In genomic region chr11:49949839-49950238, GRCm38 (mm10) we compare ENCODE assay signal across 19 mouse cellular contexts. TPM values are rescaled to one million over a fixed set of nuclear protein-coding genes. Genes with fewer than 3 reads are reported as not detected.
DNase-seq lines count a peak whose midpoint lies in the region; ATAC-seq and TF ChIP-seq lines count a peak whose summit lies in the region.
"Had no signal": no experiment of that assay in that cellular context is flagged by ENCODE, and none has a peak within 500 bp of the region (broad histone marks: within the 10 kb centered on the region; RNA-seq: fewer than 3 reads in every experiment).

No protein-coding gene starts in this region.

- H3K27ac ChIP-seq in forebrain, embryonic 16.5 days (ENCODE audit: low read length): no peak overlapping the region
- H3K27ac ChIP-seq in forebrain, embryonic 12.5 days: no peak overlapping the region
- H3K27ac ChIP-seq in liver, embryonic 11.5 days (ENCODE audit: low read depth, low read length): no peak overlapping the region
- peak overlapping the region; percentile 34 for H3K27ac ChIP-seq in olfactory bulb, adult 2 months (ENCODE audit: insufficient read depth, low read depth, low read length)
- H3K27ac ChIP-seq: embryonic facial prominence, embryonic 10.5 days; limb, embryonic 15.5 days; stomach, embryonic 15.5 days had no signal

- TF ChIP-seq CTCF in olfactory bulb, adult 2 months (IDR thresholded peaks at IDR 0.05; ENCODE audit: insufficient read depth, low read depth, low read length): no peak

- no peak overlapping the region for H3K4me2 ChIP-seq in forebrain, embryonic 16.5 days (ENCODE audit: low read length)
- no peak overlapping the region for H3K4me2 ChIP-seq in forebrain, embryonic 12.5 days
- no peak overlapping the region for H3K4me2 ChIP-seq in liver, embryonic 11.5 days
- H3K4me2 ChIP-seq: heart, embryonic 12.5 days; limb, embryonic 15.5 days; lung, embryonic 14.5 days; stomach, embryonic 15.5 days had no signal

- TF ChIP-seq POLR2A in olfactory bulb, adult 2 months (IDR thresholded peaks at IDR 0.05; ENCODE audit: insufficient read depth, low read depth, low read length): no peak

- H3K27me3 ChIP-seq in forebrain, embryonic 16.5 days (replicated peaks; ENCODE audit: control insufficient read depth, insufficient read depth, low read length): no peaks in the 10 kb centered on the region
- H3K27me3 ChIP-seq in forebrain, embryonic 12.5 days: 0 out of 2 replicates have a peak, but pooled peaks cover 3% of the 10 kb centered on the region
- H3K27me3 ChIP-seq in liver, embryonic 11.5 days (replicated peaks; ENCODE audit: control insufficient read depth, insufficient read depth, low read length): no peaks in the 10 kb centered on the region
- H3K27me3 ChIP-seq: limb, embryonic 15.5 days; stomach, embryonic 15.5 days had no signal

- DNase-seq in liver, embryonic 11.5 days (ENCODE audit: low spot score): no peak
- DNase-seq in liver: no peak
- DNase-seq in cerebellum, adult 8-10 months: peak; percentile 42
- DNase-seq in adrenal gland, postnatal 4 days (ENCODE audit: low spot score in 2 of 2): no peak
- no peak for DNase-seq in natural killer cell, adult 2 months (ENCODE audit: low spot score in 2 of 2)
- DNase-seq: adrenal gland, adult 2 months; gastrocnemius, postnatal 25 days; kidney, adult 2 months; kidney, postnatal 4 days; lung, embryonic 14.5 days; thymus, postnatal 25 days had no signal

- peak; percentile 59; the same call in 1 of the 2 replicates for ATAC-seq in forebrain, embryonic 16.5 days
- ATAC-seq in forebrain, embryonic 12.5 days (ENCODE audit: low FRiP score): no peak
- ATAC-seq in liver, embryonic 11.5 days (replicated peaks; ENCODE audit: low FRiP score): 0 out of 2 replicates have a peak, but pooled peaks have one; percentile 34

- H3K4me1 ChIP-seq in forebrain, embryonic 16.5 days (replicated peaks; ENCODE audit: control insufficient read depth, insufficient read depth, low read length): no peaks in the 10 kb centered on the region
- 0 out of 2 replicates have a peak, but pooled peaks cover 3% of the 10 kb centered on the region for H3K4me1 ChIP-seq in forebrain, embryonic 12.5 days
- H3K4me1 ChIP-seq in liver, embryonic 11.5 days (replicated peaks; ENCODE audit: control insufficient read depth, insufficient read depth, low read length): no peaks in the 10 kb centered on the region
- peaks cover 14% of the 10 kb centered on the region for H3K4me1 ChIP-seq in olfactory bulb, adult 2 months (ENCODE audit: control insufficient read depth, insufficient read depth, low read length)
- H3K4me1 ChIP-seq: limb, embryonic 15.5 days; stomach, embryonic 15.5 days had no signal

- no peak overlapping the region for H3K4me3 ChIP-seq in forebrain, embryonic 16.5 days (replicated peaks; ENCODE audit: low read length)
- no peak overlapping the region for H3K4me3 ChIP-seq in forebrain, embryonic 12.5 days (replicated peaks)
- H3K4me3 ChIP-seq in liver, embryonic 11.5 days (ENCODE audit: low read depth, low read length): no peak overlapping the region
- no peak overlapping the region for H3K4me3 ChIP-seq in olfactory bulb, adult 2 months (ENCODE audit: insufficient read depth, low read depth, low read length)
- H3K4me3 ChIP-seq: embryonic facial prominence, embryonic 10.5 days; heart, embryonic 12.5 days; limb, embryonic 15.5 days; stomach, embryonic 15.5 days had no signal

- no peaks in the 10 kb centered on the region; the same call in 1 of the 2 replicates for H3K9me3 ChIP-seq in forebrain, embryonic 16.5 days (ENCODE audit: control insufficient read depth, low read length)
- no peaks in the 10 kb centered on the region for H3K9me3 ChIP-seq in forebrain, embryonic 12.5 days
- H3K9me3 ChIP-seq in liver, embryonic 11.5 days (ENCODE audit: control insufficient read depth, low read length): no peaks in the 10 kb centered on the region
- H3K9me3 ChIP-seq: embryonic facial prominence, embryonic 10.5 days; limb, embryonic 15.5 days; stomach, embryonic 15.5 days had no signal

- WGBS in forebrain, embryonic 16.5 days: 72% methylated on average over 5 of the region's 5 CpGs
- 79% methylated on average over 5 of the region's 5 CpGs for WGBS in forebrain, embryonic 12.5 days
- WGBS in liver, embryonic 11.5 days: 52% methylated on average over 5 of the region's 5 CpGs
- 45% methylated on average over 5 of the region's 5 CpGs for WGBS in olfactory bulb, adult 2 months

- H3K36me3 ChIP-seq in forebrain, embryonic 16.5 days (ENCODE audit: control insufficient read depth, insufficient read depth): no peaks in the 10 kb centered on the region
- H3K36me3 ChIP-seq in forebrain, embryonic 12.5 days (replicated peaks): no peaks in the 10 kb centered on the region
- no peaks in the 10 kb centered on the region for H3K36me3 ChIP-seq in liver, embryonic 11.5 days (ENCODE audit: control insufficient read depth, insufficient read depth, low read length)
- H3K36me3 ChIP-seq: embryonic facial prominence, embryonic 10.5 days; heart, embryonic 12.5 days; limb, embryonic 15.5 days; stomach, embryonic 15.5 days had no signal

- no peak overlapping the region for H3K9ac ChIP-seq in forebrain, embryonic 16.5 days (replicated peaks; ENCODE audit: low read depth, low read length)
- no peak overlapping the region for H3K9ac ChIP-seq in forebrain, embryonic 12.5 days
- H3K9ac ChIP-seq in liver, embryonic 11.5 days (ENCODE audit: low read depth, low read length): no peak overlapping the region
- H3K9ac ChIP-seq: heart, embryonic 12.5 days; limb, embryonic 15.5 days; lung, embryonic 14.5 days; stomach, embryonic 15.5 days had no signal

RNA-seq across cellular contexts. Expression of gene Rasgef1c, which starts 48.2 kb away (rescaled TPM):
- polyA plus RNA-seq in forebrain, embryonic 16.5 days (2015; fragmentation: Nextera tagmentation; extraction: Ambion mirVana): 11.4 and 17.1 TPM in 2 replicates
- 1.8 and 2.8 TPM in 2 replicates for polyA plus RNA-seq in forebrain, embryonic 12.5 days (2016; fragmentation: Nextera tagmentation; extraction: Ambion mirVana)
- polyA plus RNA-seq in liver, embryonic 11.5 days (2014; fragmentation: Nextera tagmentation; extraction: Ambion mirVana): not detected in 2 replicates
- polyA plus RNA-seq in olfactory bulb, adult 2 months (2012; ENCODE audit: insufficient read depth, insufficient read length, low replicate concordance, missing spikeins): not detected in 2 replicates
- 1 to 10 TPM; 1.4 to 1.7 TPM for total RNA-seq in adrenal gland, postnatal 4 days (2021)
- total RNA-seq: neutrophil, adult 5-6 weeks had no signal
